Mouse (Mus musculus) gastrocnemius, postnatal 14 days (tissue): ENCODE measurements around the gene Blvrb. TPM values are rescaled to one million over a fixed set of nuclear protein-coding genes. Genes with fewer than 3 reads are reported as not detected.

Experiments
- DNase-seq: peaks from one replicate; pipeline ENCODE4 v3.0.0; 2021; ENCODE audit warnings: mixed read lengths
- intact Hi-C: fragments of 180-260 bp; cut with DNase I; formaldehyde crosslinking; loops from one replicate; pipeline ENCODE4 v1.15.1; 2025; ENCODE audit warnings: low total_unique reads
- total RNA-seq, 2 experiments: library from RNA; stranded (reverse); gene quantifications; 2 replicates each; pipeline ENCODE4 v1.2.3; 2021

Blvrb gene
- total RNA-seq, 2 experiments from 2014 or later = 11.8 to 15.9 TPM

GRCm38 (mm10) chr7:27501620-27502019 is 53.8 kb downstream of the Blvrb start:
- DNase-seq = peak; percentile 45

GRCm38 (mm10) chr7:27506765-27507370 is 59.1 kb downstream of the Blvrb start:
- DNase-seq = no peak
- intact Hi-C loops = no loop called here

More at GRCm38 (mm10) chr7:27501620-27502019, 53.8 kb downstream of the Blvrb start:
- intact Hi-C loops = no loop called here

- intact Hi-C loops = no loop called here
- peak; percentile 97 for DNase-seq
These were observed 60.2 kb downstream of the Blvrb start for GRCm38 (mm10) chr7:27507711-27508647.

- intact Hi-C loops = no loop called here
- peak; percentile 63 for DNase-seq
These were observed 60.8 kb downstream of the Blvrb start for GRCm38 (mm10) chr7:27508648-27509005.

GRCm38 (mm10) chr7:27510809-27511208 is 63.0 kb downstream of the Blvrb start:
- intact Hi-C loops = no loop called here
- DNase-seq = no peak

- intact Hi-C loops = no loop called here
- DNase-seq = no peak
These were observed 67.2 kb downstream of the Blvrb start for GRCm38 (mm10) chr7:27514961-27515360.

Other genes starting within 250 kb of the Blvrb start
- gene Itpkc, start 219.3 kb upstream of the Blvrb start, total RNA-seq = 1 to 10 TPM; 3.2 to 3.9 TPM
- gene Coq8b, start 215.0 kb upstream of the Blvrb start, total RNA-seq = 1 to 10 TPM; 3.9 to 4.1 TPM
- gene Numbl, start 189.5 kb upstream of the Blvrb start, total RNA-seq = 10 to 100 TPM in 1 of 2 experiments, 1 to 10 TPM in 1; 8.0 to 10.2 TPM
- 100 to 1,000 TPM; 122 to 151 TPM for gene Ltbp4, start 110.3 kb upstream of the Blvrb start, total RNA-seq
- gene Shkbp1, start 92.0 kb upstream of the Blvrb start, total RNA-seq = 1 to 10 TPM; 3.5 to 5.3 TPM
- gene Gm20479, start 90.6 kb upstream of the Blvrb start, total RNA-seq = under 1 TPM in 1 of 2 experiments, not detected in 1; 0.90 TPM
- under 1 TPM; 0.04 to 0.06 TPM for gene Sptbn4, start 292 bp upstream of the Blvrb start, total RNA-seq
- 10 to 100 TPM in 1 of 2 experiments, 1 to 10 TPM in 1; 9.0 to 10.0 TPM for gene Sertad3, start 25.8 kb downstream of the Blvrb start, total RNA-seq
- gene Sertad1, start 38.9 kb downstream of the Blvrb start, total RNA-seq = 10 to 100 TPM in 1 of 2 experiments, 1 to 10 TPM in 1; 8.7 to 10.1 TPM
- gene Prx, start 51.3 kb downstream of the Blvrb start, total RNA-seq = 10 to 100 TPM; 11.2 to 48.8 TPM
- gene Hipk4, start 75.3 kb downstream of the Blvrb start, total RNA-seq = under 1 TPM; 0.16 to 0.22 TPM
- 10 to 100 TPM; 23.1 to 27.8 TPM for gene Pld3, start 105.2 kb downstream of the Blvrb start, total RNA-seq
- gene 2310022A10Rik, start 105.3 kb downstream of the Blvrb start, total RNA-seq = 100 to 1,000 TPM; 103 to 114 TPM
- 100 to 1,000 TPM; 109 to 114 TPM for gene Akt2, start 143.6 kb downstream of the Blvrb start, total RNA-seq
- gene Ttc9b, start 205.9 kb downstream of the Blvrb start, total RNA-seq = not detected
- gene Map3k10, start 226.6 kb downstream of the Blvrb start, total RNA-seq = 10 to 100 TPM; 15.9 to 16.6 TPM
- 1 to 10 TPM in 1 of 2 experiments, under 1 TPM in 1; 0.84 to 1.2 TPM for gene Zfp607b, start 241.4 kb downstream of the Blvrb start, total RNA-seq